Mouse (Mus musculus) kidney, embryonic 16.5 days (tissue): ENCODE measurements around the gene Vac14. TPM values are rescaled to one million over a fixed set of nuclear protein-coding genes. Genes with fewer than 3 reads are reported as not detected.

ENCODE experiments used
- ATAC-seq: fragments of 200-750 bp; cut with Nextera tagmentation; 2 replicates; pipeline ENCODE4 v1.8.0; 2017; ENCODE audit warnings: moderate TSS enrichment; ENCODE audit not compliant: low FRiP score, low TSS enrichment
- H3K27ac ChIP-seq: fragments of 300-500 bp; sonication (generic); 2 replicates; pipeline ENCODE4 v1.5.1; 2014; ENCODE audit warnings: low read length
- H3K27me3 ChIP-seq: fragments of 300-500 bp; sonication (generic); 2 replicates; pipeline ENCODE4 v1.6.1; 2014; ENCODE audit warnings: low read length, control low read depth, mixed read lengths; ENCODE audit not compliant: insufficient read depth
- H3K36me3 ChIP-seq: fragments of 300-500 bp; sonication (generic); 2 replicates; pipeline ENCODE4 v1.6.1; 2014; ENCODE audit warnings: low read length, control low read depth, mixed read lengths; ENCODE audit not compliant: insufficient read depth
- H3K4me1 ChIP-seq: fragments of 300-500 bp; sonication (generic); 2 replicates; pipeline ENCODE4 v1.6.1; 2014; ENCODE audit warnings: low read length, control low read depth, mixed read lengths; ENCODE audit not compliant: insufficient read depth
- H3K4me2 ChIP-seq: fragments of 300-500 bp; sonication (generic); replicated peaks from 2 replicates; pipeline ENCODE4 v1.6.1; 2014; ENCODE audit warnings: low read depth, low read length
- H3K4me3 ChIP-seq: fragments of 300-500 bp; sonication (generic); 2 replicates; pipeline ENCODE4 v1.5.1; 2014; ENCODE audit warnings: mild to moderate bottlenecking, low read length
- H3K9ac ChIP-seq: fragments of 300-500 bp; sonication (generic); replicated peaks from 2 replicates; pipeline ENCODE4 v1.6.1; 2014; ENCODE audit warnings: low read length
- H3K9me3 ChIP-seq: fragments of 300-500 bp; sonication (generic); 2 replicates; pipeline ENCODE4 v1.6.1; 2016; ENCODE audit warnings: low read length, control low read depth
- WGBS: fragments of 180-500 bp; shearing (Covaris S2); extraction: QIAGEN DNeasy Blood & Tissue Kit; methylation state at CpG from one replicate; pipeline ENCODE4 v1.1.7; 2014; 5-methylcytosine and 5-hydroxymethylcytosine counted together
- polyA plus RNA-seq: library from polyadenylated mRNA; unstranded; fragments of >200 nt; fragmentation: Nextera tagmentation; extraction: Ambion mirVana; gene quantifications from 2 replicates; pipeline ENCODE4 v1.2.1, GENCODE M21; 2015

Gene Vac14
- polyA plus RNA-seq, 1 experiment from 2014 or later, result 21.7 TPM

GRCm38 (mm10) chr8:110674589-110674988, 56.2 kb downstream of the Vac14 start:
- H3K27ac ChIP-seq, result no peak overlapping the region
- H3K36me3 ChIP-seq, result peaks cover 12% of the 10 kb centered on the region; the same call in 1 of the 2 replicates
- no peak overlapping the region for H3K9ac ChIP-seq
- no peaks in the 10 kb centered on the region for H3K27me3 ChIP-seq
- H3K4me2 ChIP-seq, result no peak overlapping the region
- no peak overlapping the region for H3K4me3 ChIP-seq
- no peaks in the 10 kb centered on the region for H3K9me3 ChIP-seq
- H3K4me1 ChIP-seq, result no peaks in the 10 kb centered on the region
- ATAC-seq, result no peak
- 93% methylated on average over 1 of the region's 1 CpGs for WGBS

- H3K27ac ChIP-seq, result no peak overlapping the region
- ATAC-seq, result no peak
- 82% methylated on average over 5 of the region's 5 CpGs for WGBS
Observed at GRCm38 (mm10) chr8:110676702-110677101, 58.3 kb downstream of the Vac14 start.

DNA sequence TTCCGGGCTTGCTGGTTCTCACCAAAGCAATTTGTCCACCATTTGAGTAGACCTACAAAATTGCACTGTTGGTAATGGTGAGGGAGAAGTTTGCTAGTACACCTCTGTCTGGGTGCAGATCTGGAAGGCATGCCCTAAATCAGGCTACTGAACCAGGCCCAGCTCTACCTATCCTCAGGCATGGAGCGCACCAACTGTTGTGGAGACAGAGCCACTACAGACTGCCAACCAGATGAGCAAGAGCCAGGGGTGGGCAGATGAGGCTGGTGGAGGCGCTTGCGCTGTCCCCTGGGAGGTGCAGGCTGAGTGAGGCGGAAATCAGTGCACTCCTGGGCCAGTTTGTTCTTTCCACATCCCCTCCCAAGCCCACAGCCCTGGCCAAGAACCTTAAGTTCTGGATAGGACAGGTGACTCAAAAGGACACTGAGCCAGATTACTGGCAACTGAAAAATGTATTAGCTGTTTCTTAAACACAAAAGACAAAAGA, 58.8 kb downstream of the Vac14 start:
- WGBS, result 88% methylated on average over 5 of the region's 5 CpGs
- no peak; the same call in 1 of the 2 replicates for ATAC-seq
- H3K27ac ChIP-seq, result no peak overlapping the region

More at GRCm38 (mm10) chr8:110676702-110677101, 58.3 kb downstream of the Vac14 start:
- H3K9ac ChIP-seq, result no peak overlapping the region
- no peaks in the 10 kb centered on the region for H3K9me3 ChIP-seq
- peaks cover 10% of the 10 kb centered on the region; the same call in 1 of the 2 replicates for H3K36me3 ChIP-seq
- no peaks in the 10 kb centered on the region for H3K4me1 ChIP-seq
- no peak overlapping the region for H3K4me2 ChIP-seq
- H3K4me3 ChIP-seq, result no peak overlapping the region
- H3K27me3 ChIP-seq, result no peaks in the 10 kb centered on the region

DNA sequence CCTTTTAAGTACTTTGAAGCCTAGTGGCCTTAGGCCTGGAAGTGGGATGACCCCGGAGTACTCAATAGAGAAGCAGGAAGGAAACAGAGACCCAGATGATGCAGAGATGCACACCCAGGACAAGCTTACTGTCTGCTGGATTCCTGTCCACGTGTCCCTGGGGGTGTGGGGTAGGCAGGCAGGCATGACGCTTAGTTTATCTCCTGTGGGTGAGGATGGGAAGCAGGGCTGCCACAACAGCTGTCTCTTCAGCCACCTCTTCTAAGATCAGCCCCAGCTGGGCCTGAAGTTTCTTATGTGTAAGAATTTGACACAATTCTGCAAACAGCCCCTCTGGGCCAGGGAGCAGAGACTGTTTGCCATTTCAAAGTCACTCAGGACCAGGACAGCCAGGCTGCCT, 60.6 kb downstream of the Vac14 start:
- Histone ChIP-seq H3K27ac (no peak overlapping the region), H3K27me3 (no peaks in the 10 kb centered on the region), H3K36me3 (peaks cover 16% of the 10 kb centered on the region), H3K9ac (no peak overlapping the region), H3K4me1 (no peaks in the 10 kb centered on the region), H3K4me2 (no peak overlapping the region), H3K4me3 (no peak overlapping the region), H3K9me3 (no peaks in the 10 kb centered on the region)
- no peak for ATAC-seq
- WGBS, result 41% methylated on average over 3 of the region's 3 CpGs

More for the DNA sequence above, 58.8 kb downstream of the Vac14 start:
- H3K9ac ChIP-seq, result no peak overlapping the region
- H3K4me1 ChIP-seq, result no peaks in the 10 kb centered on the region
- no peak overlapping the region for H3K4me2 ChIP-seq
- H3K4me3 ChIP-seq, result no peak overlapping the region
- no peaks in the 10 kb centered on the region for H3K27me3 ChIP-seq
- peaks cover 6% of the 10 kb centered on the region; the same call in 1 of the 2 replicates for H3K36me3 ChIP-seq
- no peaks in the 10 kb centered on the region for H3K9me3 ChIP-seq

DNA sequence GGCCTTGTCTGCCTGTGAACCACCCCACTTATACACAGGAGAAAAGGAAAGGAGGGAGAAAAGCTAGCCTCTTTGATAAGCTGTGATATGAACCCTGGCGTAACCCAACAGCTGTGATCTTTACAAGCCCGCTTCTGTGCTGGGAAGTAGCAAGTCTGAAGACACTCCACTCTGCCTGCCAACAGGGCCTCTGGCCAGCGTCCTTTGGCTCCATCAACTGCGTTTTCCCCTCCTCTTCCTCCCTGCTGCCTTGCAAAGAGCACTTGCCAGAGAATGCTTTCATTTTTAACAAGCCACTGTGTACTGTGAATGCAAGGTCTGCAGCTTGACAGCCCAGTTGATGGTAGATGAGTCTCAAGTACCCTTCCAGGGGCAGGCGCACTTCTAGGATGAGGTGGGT, 69.3 kb downstream of the Vac14 start:
- Histone ChIP-seq H3K9ac (no peak overlapping the region), H3K27me3 (no peaks in the 10 kb centered on the region), H3K9me3 (no peaks in the 10 kb centered on the region), H3K27ac (0 out of 2 replicates have a peak overlapping the region, but pooled peaks have one; percentile 8), H3K36me3 (peaks cover 23% of the 10 kb centered on the region), H3K4me3 (no peak overlapping the region), H3K4me1 (no peaks in the 10 kb centered on the region), H3K4me2 (no peak overlapping the region)
- WGBS, result 83% methylated on average over 5 of the region's 5 CpGs
- ATAC-seq, result no peak

DNA sequence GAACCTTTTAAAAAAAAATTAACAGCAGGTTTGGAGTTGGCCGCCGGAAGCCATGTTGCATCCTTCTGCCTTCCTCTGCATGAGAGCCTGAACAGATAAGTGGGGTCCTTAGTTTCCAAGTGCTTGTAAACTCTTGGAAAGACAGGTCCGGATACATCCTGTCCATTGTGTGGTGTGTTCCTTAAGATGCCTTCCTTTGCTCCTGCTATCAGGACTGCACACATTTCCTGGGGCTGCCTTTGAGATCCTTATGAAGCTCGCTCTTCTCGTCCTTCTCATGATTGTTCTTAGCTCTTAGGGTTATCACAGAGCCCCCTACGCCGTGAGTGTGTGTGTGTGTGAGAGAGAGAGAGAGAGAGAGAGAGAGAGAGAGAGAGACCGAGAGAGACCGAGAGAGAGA, 71.6 kb downstream of the Vac14 start:
- peak overlapping the region; percentile 47; the same call in 1 of the 2 replicates for H3K27ac ChIP-seq
- ATAC-seq, result no peak
- no peak overlapping the region for H3K4me2 ChIP-seq
- no peaks in the 10 kb centered on the region for H3K27me3 ChIP-seq
- no peak overlapping the region for H3K9ac ChIP-seq
- H3K4me3 ChIP-seq, result no peak overlapping the region
- H3K9me3 ChIP-seq, result no peaks in the 10 kb centered on the region
- 76% methylated on average over 9 of the region's 9 CpGs for WGBS
- 0 out of 2 replicates have a peak, but pooled peaks cover 9% of the 10 kb centered on the region for H3K36me3 ChIP-seq
- H3K4me1 ChIP-seq, result no peaks in the 10 kb centered on the region

DNA sequence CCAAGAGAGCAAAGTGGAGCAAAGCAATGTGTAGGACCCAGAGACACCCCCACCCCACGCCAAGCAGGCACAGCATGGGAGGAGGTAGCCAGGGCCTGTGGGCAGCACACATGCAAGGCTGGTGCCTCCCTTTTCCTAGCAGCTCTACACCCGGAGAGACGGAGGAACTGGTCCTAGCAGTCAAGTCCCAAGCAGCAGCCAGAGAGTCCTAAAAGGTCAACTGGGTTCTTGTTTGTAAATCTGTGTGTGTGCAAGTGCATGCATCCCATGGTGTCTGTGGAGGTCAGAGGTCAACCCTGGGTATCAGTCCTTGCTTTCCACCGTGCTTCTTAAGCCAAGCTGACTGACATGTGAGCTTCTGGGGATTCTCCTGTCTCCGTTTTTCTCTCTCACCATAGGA, 75.8 kb downstream of the Vac14 start:
- Histone ChIP-seq H3K4me1 (no peaks in the 10 kb centered on the region), H3K27me3 (no peaks in the 10 kb centered on the region), H3K36me3 (0 out of 2 replicates have a peak, but pooled peaks cover 6% of the 10 kb centered on the region), H3K4me3 (no peak overlapping the region), H3K9me3 (no peaks in the 10 kb centered on the region), H3K9ac (no peak overlapping the region), H3K27ac (no peak overlapping the region), H3K4me2 (no peak overlapping the region)
- no peak for ATAC-seq
- WGBS, result 80% methylated on average over 5 of the region's 5 CpGs

DNA sequence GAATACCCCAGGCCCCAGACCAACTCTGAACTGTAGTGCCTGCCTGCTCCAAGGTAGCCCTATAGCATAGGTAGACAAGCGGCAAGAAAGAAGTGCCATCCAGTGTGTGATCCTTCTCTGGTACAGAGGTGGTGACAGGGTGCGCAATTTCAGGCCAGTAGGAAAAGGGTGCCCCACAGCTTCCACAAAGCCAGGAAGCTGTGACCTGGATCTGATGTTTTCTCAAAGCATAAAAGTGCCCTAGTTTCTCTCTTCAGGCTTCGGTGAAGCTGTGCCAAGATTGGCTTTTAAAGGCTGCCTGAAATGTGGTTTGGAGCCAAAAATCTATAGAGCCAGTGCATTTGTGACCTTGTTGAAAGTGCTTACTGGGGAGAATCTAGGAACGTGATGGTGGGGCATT, 76.4 kb downstream of the Vac14 start:
- WGBS, result 77% methylated on average over 4 of the region's 4 CpGs
- no peak for ATAC-seq

DNA sequence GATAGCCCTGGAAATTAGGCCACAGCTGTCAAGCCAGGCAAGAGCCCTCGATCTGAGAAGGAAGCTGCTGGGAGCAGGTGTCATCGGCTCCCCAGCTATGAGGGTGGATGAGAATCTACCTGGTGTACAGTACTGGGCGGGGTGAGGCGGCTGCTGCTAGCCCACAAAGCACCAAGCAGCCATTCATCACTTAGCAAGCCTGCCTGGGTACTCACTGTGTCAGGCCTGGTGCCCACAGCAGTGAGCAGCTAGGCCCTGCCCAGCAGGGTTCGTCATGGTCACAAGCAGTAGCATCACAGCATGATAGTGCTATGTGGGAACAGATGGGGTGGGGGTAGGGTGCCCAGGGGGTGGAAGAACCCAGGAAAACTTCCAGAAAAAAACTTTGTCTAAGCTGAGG, 77.0 kb downstream of the Vac14 start:
- peak overlapping the region; percentile 16; the same call in 1 of the 2 replicates for H3K27ac ChIP-seq
- H3K9ac ChIP-seq, result no peak overlapping the region
- no peak overlapping the region for H3K4me2 ChIP-seq
- 0 out of 2 replicates have a peak, but pooled peaks cover 6% of the 10 kb centered on the region for H3K36me3 ChIP-seq
- ATAC-seq, result no peak
- H3K27me3 ChIP-seq, result no peaks in the 10 kb centered on the region
- H3K4me3 ChIP-seq, result no peak overlapping the region
- H3K9me3 ChIP-seq, result no peaks in the 10 kb centered on the region
- 91% methylated on average over 5 of the region's 5 CpGs for WGBS
- no peaks in the 10 kb centered on the region for H3K4me1 ChIP-seq

More for the DNA sequence above, 76.4 kb downstream of the Vac14 start:
- no peaks in the 10 kb centered on the region for H3K27me3 ChIP-seq
- H3K4me1 ChIP-seq, result no peaks in the 10 kb centered on the region
- 0 out of 2 replicates have a peak, but pooled peaks cover 6% of the 10 kb centered on the region for H3K36me3 ChIP-seq
- no peak overlapping the region for H3K4me2 ChIP-seq
- H3K9ac ChIP-seq, result 0 out of 2 replicates have a peak overlapping the region, but pooled peaks have one; percentile 25
- H3K27ac ChIP-seq, result 0 out of 2 replicates have a peak overlapping the region, but pooled peaks have one; percentile 17
- H3K9me3 ChIP-seq, result no peaks in the 10 kb centered on the region
- no peak overlapping the region for H3K4me3 ChIP-seq

GRCm38 (mm10) chr8:110696051-110696450, 77.7 kb downstream of the Vac14 start:
- no peak overlapping the region for H3K9ac ChIP-seq
- peak overlapping the region; percentile 16; the same call in 1 of the 2 replicates for H3K27ac ChIP-seq
- WGBS, result 63% methylated on average over 4 of the region's 4 CpGs
- ATAC-seq, result no peak
- no peaks in the 10 kb centered on the region for H3K4me1 ChIP-seq
- H3K4me3 ChIP-seq, result no peak overlapping the region
- 0 out of 2 replicates have a peak, but pooled peaks cover 6% of the 10 kb centered on the region for H3K36me3 ChIP-seq
- no peaks in the 10 kb centered on the region for H3K27me3 ChIP-seq
- no peaks in the 10 kb centered on the region for H3K9me3 ChIP-seq
- H3K4me2 ChIP-seq, result no peak overlapping the region
